Mouse (Mus musculus): ENCODE measurements at regions not wholly inside any gene's neighbourhood (a gene's known extent, or its start where the extent isn't known, plus 50 kb on each side); places are given as distances from the start of the nearest gene placed in this dataset.

GRCm38 (mm10) chr10:9053371-9053770 lies 167.5 kb upstream of the Sash1 start:
- TF ChIP-seq CTCF (IDR thresholded peaks at IDR 0.05; ENCODE audit: insufficient read depth, low read depth, low read length) (no peak), POLR2A (IDR thresholded peaks at IDR 0.05; ENCODE audit: insufficient read depth, low read depth, low read length) (no peak)

Measured in olfactory bulb, adult 2 months (tissue).